Mouse (Mus musculus): ENCODE measurements around the gene Mrps24. TPM values are rescaled to one million over a fixed set of nuclear protein-coding genes. Genes with fewer than 3 reads are reported as not detected.

Mrps24 gene
- polyA plus RNA-seq, 1 experiment from 2014 or later: 88.8 TPM

GRCm38 (mm10) chr11:5705972-5706371 lies 9.5 kb downstream of the Mrps24 start:
- H3K9ac ChIP-seq: peak overlapping the region; percentile 91; the same call in 1 of the 2 replicates
- 83% methylated on average over 9 of the region's 9 CpGs for WGBS (ENCODE audit: insufficient replicate concordance)

GRCm38 (mm10) chr11:5703341-5703740 lies 12.1 kb downstream of the Mrps24 start:
- Histone ChIP-seq H3K27me3 (no peaks in the 10 kb centered on the region), H3K9ac (no peak overlapping the region), H3K9me3 (replicated peaks) (no peaks in the 10 kb centered on the region), H3K4me3 (replicated peaks) (no peak overlapping the region), H3K4me1 (replicated peaks) (peaks cover 33% of the 10 kb centered on the region), H3K36me3 (replicated peaks) (peaks cover 21% of the 10 kb centered on the region), H3K4me2 (no peak overlapping the region), H3K27ac (replicated peaks) (no peak overlapping the region)
- whole genome bisulfite sequencing (ENCODE audit: insufficient replicate concordance): 80% methylated on average over 1 of the region's 1 CpGs
- no peak for ATAC-seq (ENCODE audit: insufficient read depth)

More at GRCm38 (mm10) chr11:5705972-5706371, 9.5 kb downstream of the Mrps24 start:
- Histone ChIP-seq H3K4me1 (replicated peaks) (peaks cover 30% of the 10 kb centered on the region), H3K4me3 (replicated peaks) (peak overlapping the region; percentile 90), H3K27ac (replicated peaks) (no peak overlapping the region), H3K4me2 (peak overlapping the region; percentile 82), H3K9me3 (replicated peaks) (no peaks in the 10 kb centered on the region), H3K27me3 (no peaks in the 10 kb centered on the region), H3K36me3 (replicated peaks) (peaks cover 21% of the 10 kb centered on the region)
- no peak for ATAC-seq (ENCODE audit: insufficient read depth)

GRCm38 (mm10) chr11:5702957-5703332 lies 12.5 kb downstream of the Mrps24 start:
- Histone ChIP-seq H3K4me3 (replicated peaks) (no peak overlapping the region), H3K4me2 (no peak overlapping the region), H3K36me3 (replicated peaks) (peaks cover 21% of the 10 kb centered on the region), H3K27me3 (no peaks in the 10 kb centered on the region), H3K9ac (no peak overlapping the region), H3K27ac (replicated peaks) (no peak overlapping the region), H3K4me1 (replicated peaks) (peaks cover 30% of the 10 kb centered on the region), H3K9me3 (replicated peaks) (no peaks in the 10 kb centered on the region)
- no peak for ATAC-seq (ENCODE audit: insufficient read depth)
- 78% methylated on average over 6 of the region's 6 CpGs for whole genome bisulfite sequencing (ENCODE audit: insufficient replicate concordance)

- Histone ChIP-seq H3K9me3 (replicated peaks) (no peaks in the 10 kb centered on the region), H3K4me3 (replicated peaks) (no peak overlapping the region), H3K4me1 (replicated peaks) (peaks cover 30% of the 10 kb centered on the region), H3K9ac (no peak overlapping the region), H3K27ac (replicated peaks) (no peak overlapping the region), H3K27me3 (no peaks in the 10 kb centered on the region), H3K4me2 (no peak overlapping the region), H3K36me3 (replicated peaks) (peaks cover 21% of the 10 kb centered on the region)
- no peak for ATAC-seq (ENCODE audit: insufficient read depth)
- 69% methylated on average over 5 of the region's 5 CpGs for WGBS (ENCODE audit: insufficient replicate concordance)
Measured at GRCm38 (mm10) chr11:5702271-5702956, 13.1 kb downstream of the Mrps24 start.

- Histone ChIP-seq H3K36me3 (replicated peaks) (peaks cover 21% of the 10 kb centered on the region), H3K4me3 (replicated peaks) (no peak overlapping the region), H3K9me3 (replicated peaks) (no peaks in the 10 kb centered on the region), H3K27me3 (no peaks in the 10 kb centered on the region), H3K9ac (no peak overlapping the region), H3K4me1 (replicated peaks) (peaks cover 26% of the 10 kb centered on the region), H3K4me2 (no peak overlapping the region), H3K27ac (replicated peaks) (no peak overlapping the region)
- WGBS (ENCODE audit: insufficient replicate concordance): 91% methylated on average over 1 of the region's 1 CpGs
- no peak for ATAC-seq (ENCODE audit: insufficient read depth)
Measured at GRCm38 (mm10) chr11:5701821-5702220, 13.7 kb downstream of the Mrps24 start.

GRCm38 (mm10) chr11:5701300-5701699 lies 14.2 kb downstream of the Mrps24 start:
- WGBS (ENCODE audit: insufficient replicate concordance): 25% methylated on average over 2 of the region's 2 CpGs
- no peak for ATAC-seq (ENCODE audit: insufficient read depth)
- Histone ChIP-seq H3K4me3 (replicated peaks) (no peak overlapping the region), H3K27ac (replicated peaks) (no peak overlapping the region), H3K4me2 (peak overlapping the region; percentile 11; the same call in 1 of the 2 replicates), H3K27me3 (no peaks in the 10 kb centered on the region), H3K9ac (no peak overlapping the region), H3K4me1 (replicated peaks) (peaks cover 21% of the 10 kb centered on the region), H3K9me3 (replicated peaks) (no peaks in the 10 kb centered on the region), H3K36me3 (replicated peaks) (peaks cover 21% of the 10 kb centered on the region)

- ATAC-seq (ENCODE audit: insufficient read depth): peak; percentile 54
- WGBS (ENCODE audit: insufficient replicate concordance): 52% methylated on average over 7 of the region's 7 CpGs
- no peaks in the 10 kb centered on the region for H3K9me3 ChIP-seq (replicated peaks)
- H3K4me1 ChIP-seq (replicated peaks): peaks cover 16% of the 10 kb centered on the region
- 0 out of 2 replicates have a peak overlapping the region, but pooled peaks have one; percentile 4 for H3K27ac ChIP-seq (replicated peaks)
- no peaks in the 10 kb centered on the region for H3K27me3 ChIP-seq
- peak overlapping the region; percentile 11; the same call in 1 of the 2 replicates for H3K4me2 ChIP-seq
- no peak overlapping the region for H3K9ac ChIP-seq
- H3K36me3 ChIP-seq (replicated peaks): peaks cover 21% of the 10 kb centered on the region
- H3K4me3 ChIP-seq (replicated peaks): no peak overlapping the region
Measured at GRCm38 (mm10) chr11:5700808-5701207, 14.7 kb downstream of the Mrps24 start.

- no peak overlapping the region for H3K9ac ChIP-seq
- no peaks in the 10 kb centered on the region for H3K9me3 ChIP-seq (replicated peaks)
- WGBS (ENCODE audit: insufficient replicate concordance): 36% methylated on average over 7 of the region's 7 CpGs
- H3K4me3 ChIP-seq (replicated peaks): no peak overlapping the region
- ATAC-seq (ENCODE audit: insufficient read depth): no peak
- no peaks in the 10 kb centered on the region for H3K36me3 ChIP-seq (replicated peaks)
- H3K4me2 ChIP-seq: no peak overlapping the region
- no peaks in the 10 kb centered on the region for H3K27me3 ChIP-seq
- no peaks in the 10 kb centered on the region for H3K4me1 ChIP-seq (replicated peaks)
- H3K27ac ChIP-seq (replicated peaks): no peak overlapping the region
Measured at GRCm38 (mm10) chr11:5691775-5692174, 23.7 kb downstream of the Mrps24 start.

- Histone ChIP-seq H3K4me2 (no peak overlapping the region), H3K9me3 (replicated peaks) (no peaks in the 10 kb centered on the region), H3K27me3 (no peaks in the 10 kb centered on the region), H3K4me1 (replicated peaks) (no peaks in the 10 kb centered on the region), H3K9ac (no peak overlapping the region), H3K36me3 (replicated peaks) (no peaks in the 10 kb centered on the region), H3K27ac (replicated peaks) (no peak overlapping the region), H3K4me3 (replicated peaks) (no peak overlapping the region)
- WGBS (ENCODE audit: insufficient replicate concordance): 34% methylated on average over 7 of the region's 7 CpGs
- no peak for ATAC-seq (ENCODE audit: insufficient read depth)
Measured at GRCm38 (mm10) chr11:5684283-5684682, 31.2 kb downstream of the Mrps24 start.

- H3K9me3 ChIP-seq (replicated peaks): no peaks in the 10 kb centered on the region
- H3K9ac ChIP-seq: no peak overlapping the region
- no peaks in the 10 kb centered on the region for H3K4me1 ChIP-seq (replicated peaks)
- ATAC-seq (ENCODE audit: insufficient read depth): no peak
- H3K4me2 ChIP-seq: no peak overlapping the region
- H3K27me3 ChIP-seq: no peaks in the 10 kb centered on the region
- WGBS (ENCODE audit: insufficient replicate concordance): 48% methylated on average over 6 of the region's 6 CpGs
- no peak overlapping the region for H3K27ac ChIP-seq (replicated peaks)
- H3K36me3 ChIP-seq (replicated peaks): no peaks in the 10 kb centered on the region
- H3K4me3 ChIP-seq (replicated peaks): no peak overlapping the region
Measured at GRCm38 (mm10) chr11:5682541-5682940, 32.9 kb downstream of the Mrps24 start.
